Mouse (Mus musculus): ENCODE measurements around the gene Nav3. TPM values are rescaled to one million over a fixed set of nuclear protein-coding genes. Genes with fewer than 3 reads are reported as not detected.
"Not testable (repeated sequence)": the region's sequence is repeated elsewhere in the genome, so short reads cannot be mapped to it uniquely, and the experiment has no call there.

Gene Nav3
- polyA plus RNA-seq, 1 experiment: 0.43 TPM

DNA sequence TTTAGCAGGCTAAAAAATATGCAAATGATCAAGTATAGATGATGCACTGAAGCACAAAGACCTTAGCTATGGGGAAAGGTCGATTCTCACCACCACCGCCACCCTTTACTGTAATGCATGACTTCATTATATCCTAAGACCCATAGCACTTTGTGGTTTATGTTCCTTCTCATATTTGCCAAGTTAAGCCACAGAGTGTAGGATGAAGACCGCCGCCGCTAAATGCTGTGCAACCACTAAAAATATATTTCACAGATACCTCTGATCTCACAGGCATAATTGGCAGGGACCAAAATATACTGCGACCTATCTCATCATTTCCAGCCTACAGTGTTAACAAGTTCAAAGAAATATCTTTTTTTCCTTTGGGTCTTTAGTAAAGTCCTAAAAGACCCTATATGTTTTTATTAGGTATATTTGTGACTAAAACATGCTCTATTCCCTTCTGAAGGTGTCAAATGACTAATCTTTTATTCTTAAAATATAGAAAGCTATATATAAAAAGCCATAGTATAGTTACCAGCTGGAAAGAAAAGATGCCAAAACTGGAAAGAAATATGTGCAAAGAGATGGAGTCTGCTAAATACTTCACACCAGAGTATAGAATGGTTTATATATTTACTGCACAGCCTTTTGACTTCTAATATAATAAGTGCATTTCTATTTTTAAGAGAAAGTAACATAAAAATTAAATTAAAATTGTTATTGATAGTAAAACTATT lies 69.4 kb downstream of the Nav3 start:
- no peak for DNase-seq (ENCODE audit: low read depth, low spot score)
- 93% methylated on average over 6 of the region's 6 CpGs for WGBS

DNA sequence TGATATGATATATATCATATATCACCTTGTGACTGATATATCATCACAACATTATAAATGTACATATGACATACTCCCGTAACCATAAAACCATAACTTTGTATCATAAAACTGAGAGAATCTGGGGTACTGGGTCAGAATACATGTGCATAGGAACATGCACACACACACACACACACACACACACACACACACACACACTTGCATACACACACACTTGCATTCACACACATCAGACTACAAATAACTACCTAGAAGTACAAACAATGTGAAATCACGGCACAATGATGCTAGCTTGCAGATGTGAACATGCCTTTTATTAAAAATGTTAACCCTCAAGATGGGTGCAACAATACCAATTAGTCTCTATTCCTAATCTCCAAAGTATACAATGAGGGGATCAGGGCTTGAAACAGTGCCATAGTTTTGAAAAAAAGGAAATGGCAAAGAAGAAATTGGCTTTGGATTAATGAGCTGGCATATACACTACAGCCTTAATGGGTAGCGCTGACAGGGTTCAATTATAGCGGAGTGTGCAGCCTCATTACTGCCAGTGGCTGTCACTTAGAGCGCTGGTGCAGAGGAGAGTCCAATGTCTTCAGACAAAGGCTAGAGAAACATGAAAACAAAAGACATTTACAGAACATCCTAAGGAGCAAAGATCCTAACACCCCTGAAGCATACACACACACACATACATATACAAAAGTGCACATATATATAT lies 72.3 kb downstream of the Nav3 start:
- DNase-seq (ENCODE audit: low read depth, low spot score): not testable (repeated sequence)
- WGBS: 87% methylated on average over 5 of the region's 5 CpGs

DNA sequence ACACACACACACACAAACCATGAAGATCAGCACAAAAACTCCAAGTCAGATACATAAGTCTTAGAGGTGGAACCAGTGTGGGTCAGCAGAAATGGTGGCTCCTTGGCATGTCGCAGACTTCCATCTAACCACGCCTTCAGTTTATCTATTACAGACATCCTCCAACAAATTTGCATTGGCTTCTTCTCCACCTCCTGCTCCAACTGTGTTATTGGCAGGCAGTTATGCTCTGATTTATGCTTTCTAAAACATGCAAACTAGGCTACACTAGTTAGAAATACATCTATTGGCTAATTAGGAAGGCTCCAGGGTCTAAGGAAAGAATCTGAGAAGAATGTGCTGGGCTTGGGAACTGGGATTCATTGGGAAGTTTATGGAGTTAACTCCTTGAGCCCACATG lies 75.2 kb downstream of the Nav3 start:
- no peak for DNase-seq (ENCODE audit: low read depth, low spot score)
- 88% methylated on average over 2 of the region's 2 CpGs for WGBS

DNA sequence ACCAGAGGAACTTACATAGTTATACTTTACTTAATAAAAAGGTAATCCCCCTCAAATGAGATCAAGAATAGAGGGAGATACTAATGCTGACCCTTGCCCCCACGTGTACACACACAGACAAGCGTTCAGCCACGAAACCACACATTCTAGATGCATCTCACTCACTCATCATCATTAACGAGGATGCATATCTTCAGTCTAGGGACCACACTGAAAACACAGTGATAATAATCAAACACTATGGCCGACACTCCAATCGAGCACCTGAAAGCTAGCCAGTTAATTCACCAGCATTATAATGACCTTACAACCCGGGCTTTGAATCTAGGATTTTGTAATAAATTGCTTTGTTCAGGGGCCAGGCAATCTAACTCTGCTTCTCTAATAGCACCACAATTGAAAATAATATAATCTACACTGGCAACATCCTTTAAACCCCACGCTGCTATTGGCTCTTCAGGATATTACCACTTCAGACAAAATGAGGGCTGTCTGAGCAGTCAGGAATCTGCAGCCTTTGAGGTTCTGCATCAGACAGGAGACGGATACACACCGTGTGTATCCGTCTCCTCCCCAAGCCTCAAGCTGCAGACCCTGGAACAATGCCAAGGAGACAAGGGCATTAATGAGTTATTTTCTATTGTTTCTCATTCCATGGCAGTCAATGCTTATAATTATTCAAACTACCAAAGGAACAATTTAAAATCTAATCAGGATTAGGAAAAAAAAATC lies 83.1 kb downstream of the Nav3 start:
- DNase-seq (ENCODE audit: low read depth, low spot score): no peak
- 70% methylated on average over 11 of the region's 11 CpGs for WGBS

DNA sequence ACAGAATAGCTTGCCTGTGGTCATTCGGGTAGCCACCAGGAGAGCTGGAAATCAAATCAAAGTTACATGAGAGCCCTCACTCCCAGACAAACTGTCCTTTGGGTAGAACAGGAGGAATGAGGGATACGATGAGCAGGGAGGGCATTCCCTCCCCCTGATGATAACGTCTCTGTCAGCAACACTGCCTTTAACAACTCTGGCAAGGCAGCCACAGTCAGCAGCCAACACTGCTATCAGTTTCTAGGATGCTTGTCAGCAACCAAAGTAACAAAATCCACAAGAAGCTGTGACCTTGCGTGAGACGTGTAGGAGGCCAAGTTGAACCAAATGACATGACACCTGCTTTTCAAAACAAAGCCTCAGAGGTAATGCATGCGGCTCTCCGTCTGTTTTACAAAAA lies 103.9 kb downstream of the Nav3 start:
- no peak for DNase-seq (ENCODE audit: low read depth, low spot score)
- WGBS: 68% methylated on average over 7 of the region's 7 CpGs

DNA sequence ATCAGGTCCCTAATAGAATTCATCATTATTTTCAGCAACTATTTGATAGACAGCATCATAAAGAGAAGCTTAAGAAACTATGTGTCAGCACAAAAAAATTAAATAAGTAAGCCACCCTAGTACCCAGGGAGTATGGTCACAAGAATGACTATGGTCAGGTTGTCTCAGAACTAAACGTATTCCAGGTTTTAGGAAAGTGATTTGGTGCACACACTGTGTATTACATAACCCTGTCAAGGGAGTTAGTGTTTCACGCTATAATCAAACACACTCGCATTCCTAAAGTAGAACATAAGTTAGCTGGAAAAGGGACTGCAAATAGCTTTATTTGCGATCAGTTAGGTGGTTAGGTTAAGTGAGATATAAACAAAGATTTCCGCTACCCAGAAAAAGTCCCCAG lies 126.0 kb downstream of the Nav3 start:
- DNase-seq (ENCODE audit: low read depth, low spot score): no peak
- WGBS: 68% methylated on average over 5 of the region's 5 CpGs

DNA sequence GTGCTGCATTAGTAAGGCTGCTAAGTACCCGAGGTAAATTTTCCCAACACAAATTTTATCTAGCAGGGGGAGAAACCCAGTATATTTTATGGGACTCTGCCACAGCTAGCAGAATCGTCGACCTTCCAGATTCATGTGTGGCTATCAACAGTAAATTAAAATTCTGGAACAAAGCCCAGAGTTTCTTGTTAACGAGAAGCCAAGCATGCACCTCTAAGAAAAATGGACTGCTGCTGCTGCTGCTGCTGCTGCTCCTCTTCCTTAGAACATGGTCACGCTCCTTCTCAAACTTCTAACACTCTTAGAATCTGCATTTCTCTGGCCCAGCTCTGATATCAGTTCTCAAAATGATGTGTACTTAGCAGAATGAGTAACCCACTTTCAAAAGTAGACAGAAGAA lies 126.4 kb downstream of the Nav3 start:
- DNase-seq (ENCODE audit: low read depth, low spot score): no peak
- 48% methylated on average over 5 of the region's 5 CpGs for WGBS

DNA sequence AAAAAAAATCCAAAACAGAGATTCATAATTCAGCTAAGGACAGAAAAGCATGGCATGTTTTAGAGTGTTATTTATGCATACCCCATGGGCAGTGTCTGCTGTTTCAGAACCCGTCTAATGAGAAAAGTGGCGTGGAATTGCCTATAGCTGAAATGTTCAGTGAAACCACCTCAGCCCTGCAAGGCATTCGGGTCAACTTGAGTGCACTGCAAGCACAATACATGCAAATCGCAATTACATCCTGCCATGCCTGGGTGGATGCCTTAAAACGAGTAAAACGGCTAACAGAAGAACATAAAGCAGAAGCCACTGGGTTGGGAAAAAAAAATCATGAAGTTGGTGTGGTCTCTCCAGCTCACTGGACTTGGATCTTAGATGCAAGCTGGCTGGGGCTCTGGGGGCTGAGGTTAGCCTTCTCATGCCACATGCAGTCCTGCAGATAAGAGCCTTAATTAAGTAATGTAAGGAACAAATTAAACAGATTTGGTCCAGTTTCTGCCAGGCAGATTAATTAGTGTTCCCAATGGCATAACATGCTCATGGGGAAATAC lies 133.8 kb downstream of the Nav3 start:
- WGBS: 74% methylated on average over 6 of the region's 6 CpGs
- no peak for DNase-seq (ENCODE audit: low read depth, low spot score)

DNA sequence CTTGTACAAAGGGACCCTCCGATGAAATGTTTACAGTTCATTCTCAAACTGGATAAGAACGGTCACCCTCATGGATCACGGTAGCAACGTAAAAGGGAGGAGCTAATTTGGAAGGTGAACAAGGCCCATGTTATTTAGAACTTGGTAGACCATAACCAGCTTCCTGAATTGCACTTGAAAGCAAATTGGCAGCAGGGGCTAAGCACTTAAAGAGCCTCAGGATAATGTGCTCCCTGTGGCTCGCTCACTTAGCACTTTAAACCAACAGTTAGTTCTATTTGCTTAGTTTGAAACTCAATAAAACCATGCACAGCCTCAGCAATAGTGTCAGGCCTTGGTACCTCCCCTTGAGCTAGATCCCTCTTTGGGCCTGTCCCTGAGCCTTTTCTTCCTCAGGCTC lies 138.7 kb downstream of the Nav3 start:
- DNase-seq (ENCODE audit: low read depth, low spot score): no peak
- WGBS: 29% methylated on average over 5 of the region's 5 CpGs

DNA sequence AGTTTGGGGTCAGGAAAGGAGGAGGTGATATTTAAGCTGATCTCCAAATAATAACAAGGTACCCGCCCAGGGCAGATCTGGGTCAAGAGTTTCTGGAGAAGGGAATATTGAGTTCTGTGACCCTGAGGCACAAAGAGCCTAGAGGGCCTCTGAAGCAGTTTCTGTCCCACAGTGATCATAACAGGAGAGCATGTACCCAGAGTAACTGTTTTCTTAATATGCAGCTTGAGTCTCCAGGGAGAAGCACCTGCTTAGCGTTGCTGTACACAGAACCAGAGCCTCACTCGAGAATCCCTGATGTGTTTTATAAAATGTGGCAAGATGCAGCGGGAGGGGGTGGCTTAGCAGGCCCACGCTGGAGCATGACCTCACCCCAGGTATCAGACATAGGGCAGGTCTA lies 141.5 kb downstream of the Nav3 start:
- DNase-seq (ENCODE audit: low read depth, low spot score): no peak
- 69% methylated on average over 5 of the region's 5 CpGs for WGBS

DNA sequence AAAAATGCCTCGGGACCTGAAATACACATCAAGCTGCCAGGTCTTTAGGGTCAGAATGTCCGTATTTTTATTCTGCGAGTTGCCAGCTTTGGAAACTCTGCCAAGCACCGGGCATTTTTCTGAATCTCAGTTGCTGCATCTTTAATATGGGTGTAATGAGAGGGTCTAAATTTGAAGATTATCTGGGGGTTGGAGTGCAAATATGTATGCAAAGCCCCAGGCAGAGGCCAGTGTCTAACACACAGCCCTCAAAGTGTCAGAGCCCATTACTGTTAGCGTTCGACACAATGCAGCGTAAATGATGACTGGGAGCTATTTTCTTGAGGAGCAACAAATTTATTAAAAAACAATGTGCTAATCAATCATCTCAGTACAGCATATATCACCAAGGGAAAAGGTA lies 142.0 kb downstream of the Nav3 start:
- WGBS: 90% methylated on average over 7 of the region's 7 CpGs
- no peak for DNase-seq (ENCODE audit: low read depth, low spot score)

DNA sequence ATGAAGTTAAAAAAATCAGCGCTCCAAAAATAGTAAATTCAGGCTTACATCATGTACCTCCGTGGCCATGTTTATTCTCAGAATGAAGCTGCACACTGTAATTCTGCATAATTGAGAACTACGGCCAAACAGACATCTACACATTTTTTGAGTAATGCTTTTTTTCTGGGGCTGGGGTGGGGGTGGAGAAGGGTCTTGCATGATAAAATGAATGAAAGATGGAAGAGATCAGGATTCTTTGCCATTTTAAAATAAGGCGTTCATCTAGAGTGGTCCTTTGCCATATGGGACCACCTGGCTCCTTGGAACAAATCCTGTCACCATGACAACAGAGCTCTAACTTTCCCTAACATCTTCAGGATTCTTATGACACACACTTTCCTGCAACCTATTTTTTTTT lies 146.5 kb downstream of the Nav3 start:
- 64% methylated on average over 4 of the region's 4 CpGs for WGBS
- no peak for DNase-seq (ENCODE audit: low read depth, low spot score)

DNA sequence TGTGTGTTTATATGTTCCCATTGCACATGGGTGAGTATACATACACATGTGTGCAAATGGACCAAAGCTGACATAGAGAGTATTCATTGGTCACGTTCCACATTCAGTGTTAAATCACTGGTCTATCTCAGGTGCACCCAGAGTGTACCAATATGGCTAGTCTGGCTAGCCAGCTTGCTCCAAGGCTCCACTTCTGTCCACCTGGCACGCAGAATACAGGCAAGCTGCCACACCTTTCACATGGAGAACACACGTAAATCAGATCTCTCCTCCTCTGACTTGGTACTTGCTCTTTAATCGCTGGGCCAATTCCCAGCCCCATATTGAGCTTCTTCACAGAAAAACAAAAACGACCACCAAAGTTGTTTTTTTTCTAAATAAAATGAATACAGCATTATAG lies 150.4 kb downstream of the Nav3 start:
- WGBS: 77% methylated on average over 5 of the region's 5 CpGs
- DNase-seq (ENCODE audit: low read depth, low spot score): no peak

DNA sequence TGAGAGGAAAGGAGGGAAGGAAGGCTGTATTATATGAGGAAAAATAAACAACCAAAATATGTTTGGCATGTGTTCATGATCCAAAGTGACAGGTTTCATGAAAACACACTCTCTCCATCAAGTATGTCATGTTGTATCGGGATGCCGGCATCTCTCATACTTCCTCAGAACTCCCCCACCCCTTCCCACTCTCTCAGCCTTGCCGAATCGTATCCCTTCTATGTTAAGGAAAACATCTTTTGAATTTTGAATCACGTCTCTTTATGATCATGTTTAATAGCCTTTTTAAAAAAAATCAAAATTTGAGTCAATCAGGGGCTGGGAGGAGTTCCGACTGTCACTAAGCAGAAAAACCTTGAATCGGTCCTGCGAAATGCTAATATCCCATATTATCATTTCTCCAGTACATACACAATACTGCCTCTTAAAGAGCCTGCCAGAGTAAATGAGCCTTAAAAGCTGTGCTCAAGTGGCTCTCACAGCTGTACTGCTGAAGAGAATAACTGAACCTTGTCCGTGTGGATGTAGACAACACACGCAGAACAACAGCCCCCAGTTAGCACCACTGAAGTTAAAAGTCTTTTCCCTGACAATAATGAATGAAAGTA lies 165.9 kb downstream of the Nav3 start:
- 91% methylated on average over 10 of the region's 10 CpGs for whole genome bisulfite sequencing
- no peak for DNase-seq (ENCODE audit: low read depth, low spot score)

DNA sequence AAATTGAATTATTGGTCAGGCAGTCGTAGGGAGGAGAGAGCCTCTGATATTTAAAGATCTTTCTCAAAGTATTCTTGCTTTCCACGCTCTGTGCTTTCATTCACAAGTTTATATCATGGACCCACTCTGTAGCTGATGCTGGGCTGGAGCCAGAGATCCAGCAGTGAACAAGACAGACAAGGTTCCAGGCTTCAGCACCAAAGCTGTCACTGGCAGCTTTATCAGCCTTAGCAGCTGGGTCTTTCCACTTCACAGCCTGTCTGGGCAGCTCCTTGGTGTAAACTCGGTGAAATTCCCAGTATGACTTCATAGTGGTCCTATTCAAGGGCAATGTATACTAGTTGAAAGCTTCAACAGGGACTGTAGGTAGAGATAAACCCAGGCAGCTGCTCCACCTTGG lies 172.1 kb downstream of the Nav3 start:
- WGBS: 60% methylated on average over 3 of the region's 3 CpGs
- no peak for DNase-seq (ENCODE audit: low read depth, low spot score)

DNA sequence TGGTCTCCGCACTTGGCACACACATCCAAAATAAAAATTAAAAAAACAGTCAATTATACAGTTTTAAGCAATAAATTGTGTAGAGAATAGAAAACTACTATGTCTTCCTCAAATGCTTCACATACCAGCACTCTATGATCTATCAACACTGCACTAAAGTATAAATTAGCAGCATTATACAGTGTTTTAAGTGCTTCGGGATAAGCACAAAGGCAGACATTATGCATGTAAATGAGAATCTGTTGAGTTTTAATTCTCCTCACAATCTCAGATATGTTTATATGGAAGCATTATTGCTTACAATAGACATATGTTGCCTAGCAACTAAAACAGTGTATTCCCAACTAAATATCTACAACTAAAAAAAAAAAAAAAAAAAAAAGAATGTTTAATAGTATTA lies 183.2 kb downstream of the Nav3 start:
- no peak for DNase-seq (ENCODE audit: low read depth, low spot score)
- WGBS: 88% methylated on average over 2 of the region's 2 CpGs

DNA sequence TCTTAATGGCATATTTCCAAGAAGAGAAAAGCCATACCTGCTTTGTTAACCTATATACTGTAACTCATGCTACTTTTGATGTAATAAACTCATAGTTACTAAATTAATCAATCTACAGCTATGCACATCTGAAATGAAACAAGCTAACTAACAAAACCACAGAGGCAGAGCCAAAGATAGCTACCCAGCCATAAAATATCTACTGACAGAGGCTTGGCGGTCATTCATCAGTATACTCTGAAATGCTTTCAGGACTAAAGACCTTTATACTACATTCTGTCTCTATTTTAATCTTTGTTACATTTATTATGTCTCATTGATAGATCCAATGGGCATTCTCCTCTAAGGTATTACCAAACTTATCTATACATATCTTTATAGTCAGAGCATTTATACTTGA lies 185.4 kb downstream of the Nav3 start:
- DNase-seq (ENCODE audit: low read depth, low spot score): no peak
- 78% methylated on average over 1 of the region's 1 CpGs for WGBS

DNA sequence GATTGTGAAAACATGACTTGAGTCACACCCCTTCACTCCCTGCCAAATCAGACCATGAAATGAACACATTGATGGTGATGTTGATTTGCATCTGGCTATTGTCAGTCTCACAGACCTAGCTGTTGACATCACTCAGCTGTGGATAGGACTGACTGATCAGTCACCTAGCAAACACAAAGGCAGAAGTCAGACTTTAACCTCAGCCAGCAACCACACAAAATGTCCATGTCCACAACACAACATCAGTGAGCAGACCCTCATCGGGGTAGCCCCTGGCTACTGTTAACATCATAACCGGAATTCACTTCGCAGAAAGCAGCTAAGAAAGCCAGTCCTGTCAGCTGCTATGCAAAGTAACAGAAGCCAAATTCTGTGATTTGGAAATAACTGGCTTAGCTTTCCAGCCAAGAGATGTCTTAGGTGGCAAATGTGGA lies 213.9 kb downstream of the Nav3 start:
- WGBS: 91% methylated on average over 3 of the region's 3 CpGs

DNA sequence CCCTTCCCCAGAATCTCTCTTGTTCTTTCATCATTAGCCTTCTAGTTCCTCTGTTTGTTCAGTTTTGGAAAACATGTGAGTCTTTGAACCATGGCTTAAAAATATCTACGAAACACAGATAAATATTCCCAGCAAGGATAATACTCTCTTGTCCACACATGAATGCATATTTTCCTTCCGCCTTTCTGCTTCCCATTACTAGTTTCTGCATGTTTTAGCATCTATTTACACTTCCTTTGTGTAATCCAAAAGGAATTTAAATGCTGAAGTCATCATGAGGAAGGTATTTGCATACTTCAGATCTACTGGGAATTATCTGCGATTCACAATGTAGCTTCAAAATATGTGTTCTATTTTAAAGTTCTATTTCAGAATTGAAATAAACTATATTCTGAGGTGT lies 215.3 kb downstream of the Nav3 start:
- 74% methylated on average over 3 of the region's 3 CpGs for WGBS

More for the DNA sequence above, 213.9 kb downstream of the Nav3 start:
- no peak for DNase-seq (ENCODE audit: low read depth, low spot score)

DNA sequence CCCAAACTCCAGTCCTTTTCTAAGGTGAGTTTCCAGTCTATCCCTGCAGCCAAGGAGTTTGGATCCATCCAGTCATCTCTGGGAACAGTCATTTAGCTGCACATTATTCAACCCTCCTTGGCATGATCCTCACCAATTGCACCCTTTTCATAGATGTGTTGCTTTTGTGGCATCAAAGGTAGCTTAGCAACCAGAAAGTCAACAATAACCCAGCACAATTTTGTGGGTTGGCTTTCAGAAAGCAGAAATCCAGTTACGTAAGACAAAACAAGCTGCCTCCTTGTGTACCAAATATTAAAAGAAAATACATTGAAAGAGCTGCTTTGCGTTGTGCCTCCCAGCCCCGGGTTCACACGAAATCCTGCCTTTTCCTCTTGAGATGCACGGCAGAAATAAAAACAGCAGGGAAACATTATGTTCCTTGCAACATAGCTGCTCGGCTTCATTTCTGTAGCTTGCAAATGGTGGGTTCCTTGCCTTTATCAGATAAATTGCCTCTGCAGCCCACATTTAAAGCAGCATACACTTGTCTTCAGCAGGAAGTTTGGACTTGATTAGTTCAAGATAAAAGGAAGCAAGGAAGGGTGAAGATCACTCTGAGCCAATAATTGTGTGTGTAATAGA lies 222.6 kb downstream of the Nav3 start:
- no peak for DNase-seq (ENCODE audit: low read depth, low spot score)
- WGBS: 77% methylated on average over 6 of the region's 6 CpGs

More for the DNA sequence above, 215.3 kb downstream of the Nav3 start:
- no peak for DNase-seq (ENCODE audit: low read depth, low spot score)

Data from large intestine, adult 2 months (tissue).